In genomic region chr10:85038147-85038546, GRCm38 (mm10) we compare ENCODE assay signal across 17 mouse cellular contexts.
"Had no signal": no experiment of that assay in that cellular context is flagged by ENCODE, and none has a peak within 500 bp of the region (broad histone marks: within the 10 kb centered on the region; RNA-seq: fewer than 3 reads in every experiment).

No protein-coding gene starts in this region.

- DNase-seq: kidney, adult 9 months; kidney, postnatal 25 days; liver, embryonic 13.5 days; lung, embryonic 14.5 days; lung, postnatal 4 days; retina, postnatal 1 day; right cerebral cortex, postnatal 4 days; spleen, adult 18-20 months; thymus, postnatal 36 days had no signal

- H3K4me2 ChIP-seq: limb, embryonic 13.5 days; liver, embryonic 13.5 days; lung, embryonic 14.5 days; midbrain, embryonic 12.5 days; neural tube, embryonic 13.5 days had no signal

- H3K27me3 ChIP-seq: limb, embryonic 13.5 days; liver, embryonic 13.5 days had no signal

- H3K4me1 ChIP-seq: liver, embryonic 13.5 days had no signal

- H3K27ac ChIP-seq: left cerebral cortex, adult 2 months; limb, embryonic 13.5 days; liver, embryonic 13.5 days; midbrain, embryonic 12.5 days; neural tube, embryonic 13.5 days had no signal

- H3K4me3 ChIP-seq: left cerebral cortex, adult 2 months; limb, embryonic 13.5 days; liver, embryonic 13.5 days; midbrain, embryonic 12.5 days; myocyte; neural tube, embryonic 13.5 days had no signal

- H3K9ac ChIP-seq: limb, embryonic 13.5 days; liver, embryonic 13.5 days; lung, embryonic 14.5 days; midbrain, embryonic 12.5 days; neural tube, embryonic 13.5 days had no signal

- ATAC-seq: hindbrain, embryonic 16.5 days; inflammation-experienced regulatory T-cells, adult 6 months; intestine, postnatal 0 days had no signal

- H3K36me3 ChIP-seq: limb, embryonic 13.5 days; liver, embryonic 13.5 days; midbrain, embryonic 12.5 days; neural tube, embryonic 13.5 days had no signal

- H3K9me3 ChIP-seq: liver, embryonic 13.5 days; midbrain, embryonic 12.5 days; neural tube, embryonic 13.5 days had no signal
